Mouse (Mus musculus): Measurements from ENCODE around the gene Olfr1057. TPM values are rescaled to one million over a fixed set of nuclear protein-coding genes. Genes with fewer than 3 reads are reported as not detected.

Olfr1057 gene
- polyA plus RNA-seq, 1 experiment from 2014 or later: not detected

DNA sequence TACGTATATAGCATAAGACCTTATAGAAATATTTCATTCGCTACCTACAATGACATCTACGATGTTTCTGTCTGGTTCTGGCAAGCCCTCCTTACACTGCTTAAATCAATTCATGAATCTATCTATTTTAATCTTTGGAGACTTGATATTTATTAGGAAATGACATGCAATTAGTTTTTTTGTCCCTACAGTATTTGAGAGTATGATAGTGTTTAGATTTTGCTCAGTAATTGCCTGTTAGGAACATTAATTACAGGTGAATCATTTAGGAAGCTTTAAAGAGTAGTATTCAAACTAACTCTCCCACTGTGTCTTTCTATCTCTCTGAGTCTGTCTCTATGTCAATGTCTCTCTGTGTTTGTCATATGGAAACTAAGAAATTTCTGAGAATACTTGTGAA lies 42.9 kb downstream of the Olfr1057 start, which contains the start of gene Olfr1054:
Gene Olfr1054 (minus strand): TSS at position 101 of the 400 bp plus-strand sequence.
- H3K9ac ChIP-seq (ENCODE audit: low read depth, low read length): no peak within 1 kb of the TSS
- H3K9me3 ChIP-seq (replicated peaks; ENCODE audit: control insufficient read depth, low read length): no peaks in the 10 kb centered on the region
- no peak within 1 kb of the TSS for H3K4me2 ChIP-seq (ENCODE audit: low read depth, low read length)
- ATAC-seq (ENCODE audit: low read depth): no peak
- no peaks in the 10 kb centered on the region for H3K4me1 ChIP-seq (ENCODE audit: control insufficient read depth, low read depth, low read length)
- no peak within 1 kb of the TSS for H3K27ac ChIP-seq (ENCODE audit: low read length)
- no peaks in the 10 kb centered on the region for H3K36me3 ChIP-seq (ENCODE audit: control insufficient read depth, insufficient read depth)
- H3K4me3 ChIP-seq (ENCODE audit: low read depth, low read length): no peak within 1 kb of the TSS
- 61% methylated on average over 3 of the region's 3 CpGs for WGBS (ENCODE audit: insufficient replicate concordance)
- H3K27me3 ChIP-seq (ENCODE audit: control insufficient read depth, insufficient read depth, low read depth, low read length): no peaks in the 10 kb centered on the region

Other genes with a start within 250 kb of the Olfr1057 start
- gene Olfr1039, start 242.5 kb downstream of the Olfr1057 start, polyA plus RNA-seq (2015; fragmentation: Nextera tagmentation; extraction: Ambion mirVana): not detected in 2 replicates
- gene Olfr1040, start 231.7 kb downstream of the Olfr1057 start, polyA plus RNA-seq (2015; fragmentation: Nextera tagmentation; extraction: Ambion mirVana): not detected in 2 replicates
- gene Olfr1042, start 216.6 kb downstream of the Olfr1057 start, polyA plus RNA-seq (2015; fragmentation: Nextera tagmentation; extraction: Ambion mirVana): not detected in 2 replicates
- not detected in 2 replicates for gene Olfr1043, start 210.9 kb downstream of the Olfr1057 start, polyA plus RNA-seq (2015; fragmentation: Nextera tagmentation; extraction: Ambion mirVana)
- gene Olfr1044, start 200.6 kb downstream of the Olfr1057 start, polyA plus RNA-seq (2015; fragmentation: Nextera tagmentation; extraction: Ambion mirVana): not detected in 2 replicates
- not detected in 2 replicates for gene Olfr52, start 192.7 kb downstream of the Olfr1057 start, polyA plus RNA-seq (2015; fragmentation: Nextera tagmentation; extraction: Ambion mirVana)
- not detected in 2 replicates for gene Olfr1045, start 175.4 kb downstream of the Olfr1057 start, polyA plus RNA-seq (2015; fragmentation: Nextera tagmentation; extraction: Ambion mirVana)
- not detected in 2 replicates for gene Olfr1046, start 159.1 kb downstream of the Olfr1057 start, polyA plus RNA-seq (2015; fragmentation: Nextera tagmentation; extraction: Ambion mirVana)
- not detected in 2 replicates for gene Olfr1047, start 147.0 kb downstream of the Olfr1057 start, polyA plus RNA-seq (2015; fragmentation: Nextera tagmentation; extraction: Ambion mirVana)
- gene Olfr1048, start 138.1 kb downstream of the Olfr1057 start, polyA plus RNA-seq (2015; fragmentation: Nextera tagmentation; extraction: Ambion mirVana): not detected in 2 replicates
- gene Olfr1049, start 120.1 kb downstream of the Olfr1057 start, polyA plus RNA-seq (2015; fragmentation: Nextera tagmentation; extraction: Ambion mirVana): not detected in 2 replicates
- not detected in 2 replicates for gene Olfr1051, start 99.3 kb downstream of the Olfr1057 start, polyA plus RNA-seq (2015; fragmentation: Nextera tagmentation; extraction: Ambion mirVana)
- not detected in 2 replicates for gene Olfr1052, start 85.9 kb downstream of the Olfr1057 start, polyA plus RNA-seq (2015; fragmentation: Nextera tagmentation; extraction: Ambion mirVana)
- gene Olfr1053, start 63.1 kb downstream of the Olfr1057 start, polyA plus RNA-seq (2015; fragmentation: Nextera tagmentation; extraction: Ambion mirVana): not detected in 2 replicates
- gene Olfr1054, start 43.0 kb downstream of the Olfr1057 start, polyA plus RNA-seq (2015; fragmentation: Nextera tagmentation; extraction: Ambion mirVana): not detected in 2 replicates
- gene Olfr1055, start 28.1 kb downstream of the Olfr1057 start, polyA plus RNA-seq (2015; fragmentation: Nextera tagmentation; extraction: Ambion mirVana): not detected in 2 replicates
- gene Olfr1056, start 15.9 kb downstream of the Olfr1057 start, polyA plus RNA-seq (2015; fragmentation: Nextera tagmentation; extraction: Ambion mirVana): not detected in 2 replicates
- not detected in 2 replicates for gene Olfr1058, start 10.2 kb upstream of the Olfr1057 start, polyA plus RNA-seq (2015; fragmentation: Nextera tagmentation; extraction: Ambion mirVana)
- gene Olfr1061, start 35.7 kb upstream of the Olfr1057 start, polyA plus RNA-seq (2015; fragmentation: Nextera tagmentation; extraction: Ambion mirVana): not detected in 2 replicates
- not detected in 2 replicates for gene Olfr1062, start 48.4 kb upstream of the Olfr1057 start, polyA plus RNA-seq (2015; fragmentation: Nextera tagmentation; extraction: Ambion mirVana)
- not detected in 2 replicates for gene Olfr1065, start 72.2 kb upstream of the Olfr1057 start, polyA plus RNA-seq (2015; fragmentation: Nextera tagmentation; extraction: Ambion mirVana)
- not detected in 2 replicates for gene Olfr1066, start 77.9 kb upstream of the Olfr1057 start, polyA plus RNA-seq (2015; fragmentation: Nextera tagmentation; extraction: Ambion mirVana)
- gene Olfr228, start 109.0 kb upstream of the Olfr1057 start, polyA plus RNA-seq (2015; fragmentation: Nextera tagmentation; extraction: Ambion mirVana): not detected in 2 replicates
- gene Olfr1076, start 130.1 kb upstream of the Olfr1057 start, polyA plus RNA-seq (2015; fragmentation: Nextera tagmentation; extraction: Ambion mirVana): not detected in 2 replicates
- gene Olfr1079, start 164.1 kb upstream of the Olfr1057 start, polyA plus RNA-seq (2015; fragmentation: Nextera tagmentation; extraction: Ambion mirVana): not detected in 2 replicates
- not detected in 2 replicates for gene Olfr1080, start 179.8 kb upstream of the Olfr1057 start, polyA plus RNA-seq (2015; fragmentation: Nextera tagmentation; extraction: Ambion mirVana)
- not detected in 2 replicates for gene Olfr1082, start 220.6 kb upstream of the Olfr1057 start, polyA plus RNA-seq (2015; fragmentation: Nextera tagmentation; extraction: Ambion mirVana)

Data from liver, embryonic 16.5 days (tissue).